ENCODE assay signal across 10 mouse cellular contexts in genomic region chr2:51082714-51083351, GRCm38 (mm10).
A peak's percentile ranks its signal among the peaks of the same experiment; 100 is the strongest.
DNase-seq lines count a peak whose midpoint lies in the region; ATAC-seq and TF ChIP-seq lines count a peak whose summit lies in the region.
"Had no signal": no experiment of that assay in that cellular context is flagged by ENCODE, and none has a peak within 500 bp of the region (broad histone marks: within the 10 kb centered on the region; RNA-seq: fewer than 3 reads in every experiment).

No protein-coding gene starts in this region.

- no peaks in the 10 kb centered on the region for H3K27me3 ChIP-seq in neural tube, embryonic 12.5 days (replicated peaks)
- H3K27me3 ChIP-seq in forebrain, postnatal 0 days (ENCODE audit: insufficient read depth, low read length) = no peaks in the 10 kb centered on the region
- H3K27me3 ChIP-seq: embryonic facial prominence, embryonic 13.5 days; limb, embryonic 12.5 days had no signal

- H3K9ac ChIP-seq in neural tube, embryonic 12.5 days = no peak overlapping the region
- H3K9ac ChIP-seq in forebrain, postnatal 0 days = no peak overlapping the region
- H3K9ac ChIP-seq: embryonic facial prominence, embryonic 13.5 days; limb, embryonic 12.5 days had no signal

- no peak for TF ChIP-seq CTCF in forebrain, postnatal 0 days (IDR thresholded peaks at IDR 0.05; ENCODE audit: low read depth)

- WGBS in neural tube, embryonic 12.5 days = 46% methylated on average over 13 of the region's 13 CpGs
- WGBS in forebrain, postnatal 0 days = 21% methylated on average over 13 of the region's 13 CpGs

- peaks cover 26% of the 10 kb centered on the region for H3K4me1 ChIP-seq in neural tube, embryonic 12.5 days
- peaks cover 11% of the 10 kb centered on the region for H3K4me1 ChIP-seq in forebrain, postnatal 0 days (ENCODE audit: insufficient read depth)

- no peaks in the 10 kb centered on the region for H3K9me3 ChIP-seq in neural tube, embryonic 12.5 days
- H3K9me3 ChIP-seq in forebrain, postnatal 0 days (ENCODE audit: low read length) = no peaks in the 10 kb centered on the region
- H3K9me3 ChIP-seq: embryonic facial prominence, embryonic 13.5 days; limb, embryonic 12.5 days had no signal

- H3K27ac ChIP-seq in neural tube, embryonic 12.5 days = peak overlapping the region; percentile 17; the same call in 1 of the 2 replicates
- 0 out of 2 replicates have a peak overlapping the region, but pooled peaks have one; percentile 5 for H3K27ac ChIP-seq in forebrain, postnatal 0 days (ENCODE audit: low read depth, low read length)
- H3K27ac ChIP-seq: embryonic facial prominence, embryonic 13.5 days; limb, embryonic 12.5 days had no signal

- no peak overlapping the region for H3K4me3 ChIP-seq in neural tube, embryonic 12.5 days
- no peak overlapping the region for H3K4me3 ChIP-seq in forebrain, postnatal 0 days (ENCODE audit: low read depth, low read length)
- H3K4me3 ChIP-seq: embryonic facial prominence, embryonic 13.5 days; limb, embryonic 12.5 days had no signal

- peak; percentile 75 for ATAC-seq in neural tube, embryonic 12.5 days (ENCODE audit: low FRiP score, low read depth)
- ATAC-seq in forebrain, postnatal 0 days = peak; percentile 83

- no peak for DNase-seq in neural tube, embryonic 10.5 days (ENCODE audit: extremely low spot score, low spot score)
- DNase-seq in forebrain, postnatal 0 days = peak; percentile 67
- peak; percentile 30 for DNase-seq in left cerebral cortex, adult 11 months (ENCODE audit: low spot score)
- peak; percentile 38 for DNase-seq in telencephalon, adult 2 months (ENCODE audit: low read depth, low spot score)
- DNase-seq in urinary bladder, postnatal 14 days (ENCODE audit: low spot score) = no peak
- no peak for DNase-seq in adrenal gland, postnatal 14 days
- DNase-seq: adrenal gland, postnatal 36 days had no signal

- no peaks in the 10 kb centered on the region for H3K36me3 ChIP-seq in neural tube, embryonic 12.5 days
- H3K36me3 ChIP-seq in forebrain, postnatal 0 days (ENCODE audit: insufficient read depth) = no peaks in the 10 kb centered on the region
- H3K36me3 ChIP-seq: embryonic facial prominence, embryonic 13.5 days; limb, embryonic 12.5 days had no signal

- H3K4me2 ChIP-seq in neural tube, embryonic 12.5 days (replicated peaks) = no peak overlapping the region
- no peak overlapping the region; the same call in 1 of the 2 replicates for H3K4me2 ChIP-seq in forebrain, postnatal 0 days (ENCODE audit: low read depth)
- H3K4me2 ChIP-seq: embryonic facial prominence, embryonic 13.5 days; limb, embryonic 12.5 days had no signal

Comparison
In these comparisons a context has a peak if more than half of its experiments do, and no peak if none do; other contexts are left out.
1. DNase-seq: peak in forebrain, postnatal 0 days (single experiment), left cerebral cortex, adult 11 months (single experiment) and telencephalon, adult 2 months (single experiment); none in neural tube, embryonic 10.5 days (single experiment), urinary bladder, postnatal 14 days (single experiment) and adrenal gland, postnatal 14 days (single experiment).